Mouse (Mus musculus): ENCODE measurements around the gene Map2k6. TPM values are rescaled to one million over a fixed set of nuclear protein-coding genes. Genes with fewer than 3 reads are reported as not detected.

Map2k6 gene
- polyA plus RNA-seq, 1 experiment from 2014 or later: 54.0 TPM

- Histone ChIP-seq H3K9ac (replicated peaks; ENCODE audit: low read length) (no peak overlapping the region), H3K4me3 (ENCODE audit: low read depth, low read length) (no peak overlapping the region), H3K27ac (replicated peaks; ENCODE audit: low read depth, low read length) (no peak overlapping the region), H3K4me2 (ENCODE audit: low read depth, low read length) (no peak overlapping the region), H3K4me1 (ENCODE audit: control insufficient read depth, insufficient read depth, low read length) (no peaks in the 10 kb centered on the region), H3K27me3 (ENCODE audit: control insufficient read depth, insufficient read depth, low read length) (no peaks in the 10 kb centered on the region), H3K36me3 (replicated peaks; ENCODE audit: control insufficient read depth, insufficient read depth, low read depth, low read length) (no peaks in the 10 kb centered on the region), H3K9me3 (replicated peaks; ENCODE audit: control insufficient read depth, low read length) (no peaks in the 10 kb centered on the region)
- DNase-seq (ENCODE audit: low spot score) (no peak), ATAC-seq (replicated peaks; ENCODE audit: insufficient number of reproducible peaks, low FRiP score, low TSS enrichment, low read depth) (no peak)
- 67% methylated on average over 9 of the region's 9 CpGs for WGBS
These were observed 10.9 kb downstream of the Map2k6 start for GRCm38 (mm10) chr11:110409776-110410175.

GRCm38 (mm10) chr11:110411596-110411995 is 12.7 kb downstream of the Map2k6 start:
- Histone ChIP-seq H3K4me2 (ENCODE audit: low read depth, low read length) (no peak overlapping the region), H3K9me3 (replicated peaks; ENCODE audit: control insufficient read depth, low read length) (no peaks in the 10 kb centered on the region), H3K9ac (replicated peaks; ENCODE audit: low read length) (no peak overlapping the region), H3K27ac (replicated peaks; ENCODE audit: low read depth, low read length) (no peak overlapping the region), H3K36me3 (replicated peaks; ENCODE audit: control insufficient read depth, insufficient read depth, low read depth, low read length) (no peaks in the 10 kb centered on the region), H3K4me1 (ENCODE audit: control insufficient read depth, insufficient read depth, low read length) (no peaks in the 10 kb centered on the region), H3K4me3 (ENCODE audit: low read depth, low read length) (no peak overlapping the region), H3K27me3 (ENCODE audit: control insufficient read depth, insufficient read depth, low read length) (no peaks in the 10 kb centered on the region)
- WGBS: 94% methylated on average over 13 of the region's 13 CpGs
- DNase-seq (ENCODE audit: low spot score) (no peak), ATAC-seq (replicated peaks; ENCODE audit: insufficient number of reproducible peaks, low FRiP score, low TSS enrichment, low read depth) (no peak)

GRCm38 (mm10) chr11:110414263-110414662 is 15.3 kb downstream of the Map2k6 start:
- DNase-seq (ENCODE audit: low spot score) (no peak), ATAC-seq (replicated peaks; ENCODE audit: insufficient number of reproducible peaks, low FRiP score, low TSS enrichment, low read depth) (no peak)
- WGBS: 85% methylated on average over 7 of the region's 7 CpGs
- Histone ChIP-seq H3K4me3 (ENCODE audit: low read depth, low read length) (no peak overlapping the region), H3K4me1 (ENCODE audit: control insufficient read depth, insufficient read depth, low read length) (no peaks in the 10 kb centered on the region), H3K4me2 (ENCODE audit: low read depth, low read length) (no peak overlapping the region), H3K36me3 (replicated peaks; ENCODE audit: control insufficient read depth, insufficient read depth, low read depth, low read length) (no peaks in the 10 kb centered on the region), H3K27me3 (ENCODE audit: control insufficient read depth, insufficient read depth, low read length) (no peaks in the 10 kb centered on the region), H3K9me3 (replicated peaks; ENCODE audit: control insufficient read depth, low read length) (no peaks in the 10 kb centered on the region), H3K9ac (replicated peaks; ENCODE audit: low read length) (no peak overlapping the region), H3K27ac (replicated peaks; ENCODE audit: low read depth, low read length) (no peak overlapping the region)

GRCm38 (mm10) chr11:110416691-110417090 is 17.8 kb downstream of the Map2k6 start:
- H3K4me1 ChIP-seq (ENCODE audit: control insufficient read depth, insufficient read depth, low read length): no peaks in the 10 kb centered on the region
- H3K9ac ChIP-seq (replicated peaks; ENCODE audit: low read length): no peak overlapping the region
- WGBS: 88% methylated on average over 6 of the region's 6 CpGs
- H3K27ac ChIP-seq (replicated peaks; ENCODE audit: low read depth, low read length): no peak overlapping the region
- H3K36me3 ChIP-seq (replicated peaks; ENCODE audit: control insufficient read depth, insufficient read depth, low read depth, low read length): no peaks in the 10 kb centered on the region
- H3K4me3 ChIP-seq (ENCODE audit: low read depth, low read length): no peak overlapping the region
- DNase-seq (ENCODE audit: low spot score): no peak
- H3K9me3 ChIP-seq (replicated peaks; ENCODE audit: control insufficient read depth, low read length): no peaks in the 10 kb centered on the region
- no peak overlapping the region for H3K4me2 ChIP-seq (ENCODE audit: low read depth, low read length)
- H3K27me3 ChIP-seq (ENCODE audit: control insufficient read depth, insufficient read depth, low read length): no peaks in the 10 kb centered on the region
- no peak for ATAC-seq (replicated peaks; ENCODE audit: insufficient number of reproducible peaks, low FRiP score, low TSS enrichment, low read depth)

- Histone ChIP-seq H3K4me2 (ENCODE audit: low read depth, low read length) (no peak overlapping the region), H3K9me3 (replicated peaks; ENCODE audit: control insufficient read depth, low read length) (no peaks in the 10 kb centered on the region), H3K27ac (replicated peaks; ENCODE audit: low read depth, low read length) (no peak overlapping the region), H3K36me3 (replicated peaks; ENCODE audit: control insufficient read depth, insufficient read depth, low read depth, low read length) (no peaks in the 10 kb centered on the region), H3K4me3 (ENCODE audit: low read depth, low read length) (no peak overlapping the region), H3K4me1 (ENCODE audit: control insufficient read depth, insufficient read depth, low read length) (no peaks in the 10 kb centered on the region), H3K27me3 (ENCODE audit: control insufficient read depth, insufficient read depth, low read length) (no peaks in the 10 kb centered on the region), H3K9ac (replicated peaks; ENCODE audit: low read length) (no peak overlapping the region)
- 93% methylated on average over 7 of the region's 7 CpGs for WGBS
- ATAC-seq (replicated peaks; ENCODE audit: insufficient number of reproducible peaks, low FRiP score, low TSS enrichment, low read depth) (no peak), DNase-seq (ENCODE audit: low spot score) (no peak)
These were observed 21.5 kb downstream of the Map2k6 start for GRCm38 (mm10) chr11:110420463-110420862.

- no peak overlapping the region for H3K9ac ChIP-seq (replicated peaks; ENCODE audit: low read length)
- H3K4me1 ChIP-seq (ENCODE audit: control insufficient read depth, insufficient read depth, low read length): no peaks in the 10 kb centered on the region
- H3K9me3 ChIP-seq (replicated peaks; ENCODE audit: control insufficient read depth, low read length): no peaks in the 10 kb centered on the region
- H3K36me3 ChIP-seq (replicated peaks; ENCODE audit: control insufficient read depth, insufficient read depth, low read depth, low read length): no peaks in the 10 kb centered on the region
- ATAC-seq (replicated peaks; ENCODE audit: insufficient number of reproducible peaks, low FRiP score, low TSS enrichment, low read depth) (no peak), DNase-seq (ENCODE audit: low spot score) (no peak)
- no peaks in the 10 kb centered on the region for H3K27me3 ChIP-seq (ENCODE audit: control insufficient read depth, insufficient read depth, low read length)
- H3K4me3 ChIP-seq (ENCODE audit: low read depth, low read length): no peak overlapping the region
- H3K27ac ChIP-seq (replicated peaks; ENCODE audit: low read depth, low read length): no peak overlapping the region
- WGBS: 76% methylated on average over 6 of the region's 6 CpGs
- no peak overlapping the region for H3K4me2 ChIP-seq (ENCODE audit: low read depth, low read length)
These were observed 27.7 kb downstream of the Map2k6 start for GRCm38 (mm10) chr11:110426572-110427145.

GRCm38 (mm10) chr11:110427159-110427561 is 28.2 kb downstream of the Map2k6 start:
- no peak for DNase-seq (ENCODE audit: low spot score)
- WGBS: 63% methylated on average over 11 of the region's 11 CpGs
- Histone ChIP-seq H3K9ac (replicated peaks; ENCODE audit: low read length) (no peak overlapping the region), H3K36me3 (replicated peaks; ENCODE audit: control insufficient read depth, insufficient read depth, low read depth, low read length) (no peaks in the 10 kb centered on the region), H3K27ac (replicated peaks; ENCODE audit: low read depth, low read length) (no peak overlapping the region), H3K4me1 (ENCODE audit: control insufficient read depth, insufficient read depth, low read length) (no peaks in the 10 kb centered on the region), H3K4me3 (ENCODE audit: low read depth, low read length) (no peak overlapping the region), H3K4me2 (ENCODE audit: low read depth, low read length) (no peak overlapping the region), H3K27me3 (ENCODE audit: control insufficient read depth, insufficient read depth, low read length) (no peaks in the 10 kb centered on the region), H3K9me3 (replicated peaks; ENCODE audit: control insufficient read depth, low read length) (no peaks in the 10 kb centered on the region)
- no peak for ATAC-seq (replicated peaks; ENCODE audit: insufficient number of reproducible peaks, low FRiP score, low TSS enrichment, low read depth)

GRCm38 (mm10) chr11:110428999-110429398 is 30.1 kb downstream of the Map2k6 start:
- Histone ChIP-seq H3K27ac (replicated peaks; ENCODE audit: low read depth, low read length) (no peak overlapping the region), H3K4me1 (ENCODE audit: control insufficient read depth, insufficient read depth, low read length) (no peaks in the 10 kb centered on the region), H3K36me3 (replicated peaks; ENCODE audit: control insufficient read depth, insufficient read depth, low read depth, low read length) (no peaks in the 10 kb centered on the region), H3K4me2 (ENCODE audit: low read depth, low read length) (no peak overlapping the region), H3K27me3 (ENCODE audit: control insufficient read depth, insufficient read depth, low read length) (no peaks in the 10 kb centered on the region), H3K4me3 (ENCODE audit: low read depth, low read length) (no peak overlapping the region), H3K9ac (replicated peaks; ENCODE audit: low read length) (no peak overlapping the region), H3K9me3 (replicated peaks; ENCODE audit: control insufficient read depth, low read length) (no peaks in the 10 kb centered on the region)
- ATAC-seq (replicated peaks; ENCODE audit: insufficient number of reproducible peaks, low FRiP score, low TSS enrichment, low read depth): no peak
- no peak for DNase-seq (ENCODE audit: low spot score)
- 86% methylated on average over 6 of the region's 6 CpGs for WGBS
